Mouse (Mus musculus) heart, adult 18-20 months (tissue): Measurements from ENCODE around the gene S100b. TPM values are rescaled to one million over a fixed set of nuclear protein-coding genes. Genes with fewer than 3 reads are reported as not detected.

Experiments used
- DNase-seq, 2 experiments: peaks; one replicate each; pipeline ENCODE4 v3.0.0; 2021 to 2022; ENCODE audit warnings: mixed read lengths in 1 of 2
- long read RNA-seq, 2 experiments: library from polyadenylated mRNA; stranded (forward); transcript quantifications; one replicate each; pipeline ENCODE4 v2.0.0; 2021
- total RNA-seq, 2 experiments: library from RNA; stranded (reverse); gene quantifications; 2 replicates each; pipeline ENCODE4 v1.2.3; 2021

S100b gene
- total RNA-seq, result 1 to 10 TPM; 2.0 to 2.8 TPM
- long read RNA-seq, experiment 1, result 0 reads
- long read RNA-seq, experiment 2, partial matches to known transcripts, result 0 of 2 reads
- long read RNA-seq, experiment 2, other reads (novel, unspliced or antisense), result 0 of 2 reads

DNA sequence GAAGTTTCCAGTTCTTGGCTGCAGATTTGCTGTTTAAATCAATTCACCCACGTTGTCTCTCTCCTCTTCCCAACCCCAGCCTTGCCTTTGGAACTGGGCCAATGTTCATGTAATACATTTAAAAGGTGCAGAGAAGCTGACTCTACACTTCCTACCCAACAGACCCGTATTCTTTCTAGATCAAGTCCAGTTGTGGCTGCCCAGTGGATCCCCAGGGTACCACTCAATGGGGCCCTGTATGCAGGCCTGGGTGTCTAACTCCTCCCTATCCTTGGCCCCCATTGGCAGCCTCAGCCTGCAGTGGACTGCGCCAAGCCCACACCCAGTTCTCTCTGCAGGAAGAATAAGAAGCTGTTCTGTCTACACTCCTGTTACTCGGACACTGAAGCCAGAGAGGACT, at the start of gene S100b:
Gene S100b, plus strand, starts transcription at position 318 of the 400 bp plus-strand sequence.
- peak in 1 of 2 experiments; percentile 25 for DNase-seq

DNA sequence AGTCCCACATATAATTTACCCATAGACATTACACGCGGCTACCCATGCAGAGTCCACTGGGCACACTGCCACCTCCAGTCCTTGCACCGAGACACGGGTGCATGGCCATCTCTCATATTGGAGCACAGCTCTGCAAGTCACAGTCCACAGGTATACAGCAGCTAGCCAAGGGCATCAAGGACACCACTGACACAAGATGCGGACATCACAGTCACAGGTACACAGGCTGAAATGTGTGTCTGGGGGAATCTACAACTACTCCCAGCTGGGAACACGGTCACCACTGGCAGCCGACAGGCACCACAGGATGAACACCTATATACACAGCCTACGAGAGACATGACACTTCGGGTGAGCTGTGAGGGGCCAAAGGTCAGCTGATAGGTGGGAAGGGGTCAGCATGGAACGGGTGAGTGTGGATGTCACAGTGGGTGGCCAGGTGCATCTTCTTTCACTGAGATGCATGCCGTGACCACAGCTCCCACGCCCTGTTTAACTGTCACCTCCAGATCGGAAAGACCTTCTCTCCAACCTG, 46.3 kb upstream of the S100b start:
- DNase-seq, result no peak

DNA sequence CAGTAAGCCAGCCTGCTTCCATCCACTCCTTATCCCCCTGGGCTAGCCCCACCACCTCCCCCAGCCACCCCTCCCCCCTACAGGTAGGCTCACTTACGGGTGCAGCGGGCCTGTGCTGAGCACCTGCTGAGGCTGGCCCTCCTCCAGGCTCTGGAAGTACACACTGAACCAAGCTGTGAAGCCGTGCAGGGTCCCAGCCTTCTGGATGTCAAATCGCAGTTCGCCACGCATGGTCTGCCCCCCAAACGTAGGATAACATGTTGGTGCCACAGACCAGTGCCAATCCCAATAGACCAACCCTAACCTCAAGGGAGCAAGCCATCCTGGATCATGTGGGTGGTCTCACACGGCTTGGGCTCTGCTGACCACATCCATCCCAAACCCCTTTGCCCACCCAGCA, 44.4 kb upstream of the S100b start:
- no peak for DNase-seq

DNA sequence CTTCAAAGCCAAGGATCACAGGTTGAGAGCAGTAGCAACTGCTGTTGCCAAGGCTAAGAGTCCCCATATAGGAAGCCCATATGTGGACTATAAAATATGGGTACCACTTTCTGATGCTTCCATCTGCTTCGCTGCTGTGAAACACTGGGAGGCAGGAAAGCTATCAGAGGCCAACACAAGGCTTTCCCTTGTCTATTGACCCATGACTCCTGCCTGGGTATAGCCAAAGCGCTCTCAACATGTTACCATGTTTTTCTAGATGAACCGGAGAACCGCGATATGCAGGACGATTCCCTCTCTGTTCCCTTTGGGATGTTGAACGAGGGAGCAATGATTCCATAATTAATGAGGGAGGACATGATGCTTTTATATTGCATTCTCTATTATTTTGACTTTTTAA, 42.8 kb upstream of the S100b start:
- DNase-seq, result no peak

GRCm38 (mm10) chr10:76212121-76212520, 41.5 kb upstream of the S100b start:
- no peak for DNase-seq

DNA sequence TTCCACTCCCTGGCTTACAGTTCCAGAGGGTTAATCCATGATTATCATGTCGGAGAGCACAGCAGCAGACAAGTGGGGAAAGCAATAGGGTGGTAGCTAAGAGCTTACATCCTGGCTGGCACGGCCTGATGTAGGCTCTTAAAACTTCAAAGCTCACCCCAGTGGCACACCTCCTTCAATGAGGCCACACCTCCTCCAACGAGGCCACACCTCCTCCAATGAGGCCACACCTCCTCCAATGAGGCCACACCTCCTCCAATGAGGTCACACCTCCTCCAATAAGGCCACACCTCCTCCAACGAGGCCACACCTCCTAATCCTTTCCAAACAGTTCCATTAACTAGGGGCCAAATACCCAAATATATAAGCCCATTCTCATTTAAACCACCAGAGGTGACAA, 39.5 kb upstream of the S100b start:
- no peak for DNase-seq

GRCm38 (mm10) chr10:76217056-76217455, 36.6 kb upstream of the S100b start:
- DNase-seq, result no peak

GRCm38 (mm10) chr10:76218240-76218639, 35.4 kb upstream of the S100b start:
- no peak for DNase-seq

- DNase-seq, result no peak
These were observed 27.7 kb upstream of the S100b start for GRCm38 (mm10) chr10:76225944-76226343.

DNA sequence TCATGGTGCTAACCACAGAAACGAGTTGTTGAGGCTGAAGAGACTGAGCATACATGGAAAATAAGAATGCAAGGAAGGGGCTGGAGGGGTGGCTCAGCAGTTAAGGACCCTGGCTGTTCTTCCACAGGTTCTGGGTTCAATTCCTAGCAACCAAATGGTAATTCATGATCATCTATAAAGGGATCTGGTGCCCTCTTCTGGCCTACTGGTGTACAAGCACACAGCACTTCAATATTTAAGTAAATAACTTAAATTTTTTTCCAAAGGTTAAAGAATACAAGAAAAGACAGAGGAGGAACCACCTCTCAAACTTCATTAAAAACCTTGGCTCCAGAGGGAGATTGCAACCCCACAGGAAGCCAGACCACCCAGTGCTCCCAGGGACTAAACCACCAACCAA, 24.0 kb upstream of the S100b start:
- no peak for DNase-seq

DNA sequence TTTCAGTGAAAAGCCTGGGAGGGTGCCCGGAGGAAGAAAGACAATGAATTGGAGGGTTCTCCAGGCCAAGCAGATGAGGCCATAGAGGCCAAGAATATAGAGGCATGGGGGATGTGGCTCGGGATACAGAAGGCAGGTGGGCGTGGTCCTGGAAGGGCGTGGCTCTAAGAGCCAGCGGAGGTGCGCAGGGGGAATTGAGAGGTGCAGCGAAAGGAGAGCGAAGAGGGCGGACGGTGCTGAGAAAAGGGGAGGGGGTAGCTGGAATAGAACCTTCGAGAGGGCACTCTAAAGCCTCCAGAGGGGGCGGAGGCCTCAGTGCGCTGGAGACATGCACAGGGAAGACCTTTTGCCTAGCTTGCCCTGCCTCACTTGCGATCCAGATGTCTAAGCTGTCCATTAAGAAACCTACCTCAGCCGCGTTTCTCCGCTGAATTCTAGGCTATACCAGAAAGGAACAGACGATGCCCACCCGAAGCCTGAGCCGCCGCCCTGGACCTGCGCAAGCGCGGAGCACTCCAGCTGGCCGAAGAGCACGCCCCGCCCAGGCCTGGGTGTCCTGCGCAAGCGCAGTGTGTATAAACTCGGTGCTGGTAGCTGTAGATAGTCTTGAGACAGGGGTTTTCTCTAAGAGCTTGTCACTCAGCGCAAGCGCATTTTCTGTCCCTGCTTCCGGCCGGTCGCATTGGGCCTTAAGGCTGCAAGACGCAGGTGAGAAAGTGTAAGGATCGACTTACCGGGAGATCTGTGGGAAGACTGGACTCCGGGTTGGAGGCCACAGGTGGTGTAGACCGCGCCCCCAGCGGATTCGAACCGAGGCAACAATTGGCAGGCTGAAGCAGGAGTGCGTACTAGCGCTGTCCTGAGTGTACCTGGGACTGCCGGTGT, 16.1 kb upstream of the S100b start, which contains the start of gene Prmt2:
Gene Prmt2, minus strand, starts transcription at position 525 of the 885 bp plus-strand sequence.
- peak; percentile 94 for DNase-seq

- DNase-seq, result no peak
These were observed 14.3 kb upstream of the S100b start for GRCm38 (mm10) chr10:76239401-76239800.

- DNase-seq, result no peak
These were observed 8.5 kb upstream of the S100b start for GRCm38 (mm10) chr10:76245106-76245505.

- DNase-seq, result no peak
These were observed 7.1 kb upstream of the S100b start for GRCm38 (mm10) chr10:76246601-76247000.

DNA sequence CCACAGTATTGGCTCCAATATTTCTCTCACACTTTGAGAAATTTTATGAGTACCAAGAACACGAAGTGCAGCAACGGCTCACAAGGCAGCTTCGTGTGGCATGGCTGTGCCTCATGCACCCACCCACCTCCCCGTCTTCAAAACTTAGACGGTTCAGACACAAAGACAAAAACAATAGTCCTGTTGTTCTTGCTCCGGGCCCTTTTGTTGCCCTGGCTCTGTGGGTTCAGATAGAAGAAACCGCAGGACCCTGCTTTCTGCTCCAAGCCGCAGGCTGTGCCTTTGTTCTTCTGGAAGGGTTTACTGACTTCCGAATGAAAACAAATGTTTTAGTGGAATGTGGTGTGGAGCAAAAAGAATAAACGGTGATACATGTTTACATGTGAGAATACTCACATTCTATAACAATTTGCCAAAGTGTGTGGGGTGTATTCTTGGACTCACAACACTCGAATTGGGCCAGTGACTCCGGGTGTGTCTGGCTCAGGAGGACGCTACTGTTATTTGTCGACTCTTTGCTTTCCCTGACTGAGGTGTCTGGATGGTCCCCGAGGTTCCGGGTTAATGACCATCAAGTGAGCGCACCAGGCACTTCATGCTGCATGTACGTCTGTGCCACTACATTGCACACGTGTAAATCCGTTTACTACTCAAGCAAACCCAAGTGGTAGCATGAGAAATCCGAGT, 5.5 kb upstream of the S100b start:
- no peak for DNase-seq

DNA sequence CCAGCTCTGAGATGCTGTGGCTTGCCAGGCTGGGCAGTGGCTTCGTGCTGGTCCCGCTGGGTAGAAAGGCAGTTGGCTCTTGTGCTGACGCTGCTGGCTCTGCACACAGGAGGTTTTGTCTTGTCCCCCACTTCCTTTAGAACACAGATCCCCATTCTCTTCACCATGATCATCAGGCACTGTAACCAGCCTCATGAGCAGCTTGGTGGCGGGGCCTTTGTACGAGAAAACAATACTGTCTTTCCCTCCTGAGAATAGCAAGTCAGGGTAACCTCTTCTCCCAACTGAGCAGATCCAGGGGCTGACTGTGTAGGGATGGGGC, 5.0 kb upstream of the S100b start:
- DNase-seq, result no peak

- no peak for DNase-seq
These were observed 2.8 kb upstream of the S100b start for GRCm38 (mm10) chr10:76250870-76251269.

- no peak for DNase-seq
These were observed 574 bp upstream of the S100b start for GRCm38 (mm10) chr10:76253079-76253478.

GRCm38 (mm10) chr10:76255617-76256016, 2.0 kb downstream of the S100b start:
- no peak for DNase-seq

GRCm38 (mm10) chr10:76257231-76257630, 3.6 kb downstream of the S100b start:
- DNase-seq, result no peak

- DNase-seq, result peak; percentile 85 to 89
These were observed 4.2 kb downstream of the S100b start for GRCm38 (mm10) chr10:76257719-76258390.

GRCm38 (mm10) chr10:76259566-76260232, 6.0 kb downstream of the S100b start:
- peak in 1 of 2 experiments; percentile 11 for DNase-seq
